Mouse (Mus musculus) testis, postnatal 14 days (tissue): ENCODE data around the gene Tmem189.

ENCODE experiments used
- DNase-seq: peaks from one replicate; pipeline ENCODE4 v3.0.0; 2021; ENCODE audit warnings: low spot score

Tmem189 gene

GRCm38 (mm10) chr2:167679902-167680430 is 9.7 kb downstream of the Tmem189 start:
- peak; percentile 77 for DNase-seq

GRCm38 (mm10) chr2:167678600-167678999 is 11.0 kb downstream of the Tmem189 start:
- DNase-seq = no peak

GRCm38 (mm10) chr2:167675120-167675909 is 14.3 kb downstream of the Tmem189 start:
- no peak for DNase-seq

GRCm38 (mm10) chr2:167672212-167672685 is 17.4 kb downstream of the Tmem189 start:
- DNase-seq = no peak

GRCm38 (mm10) chr2:167671101-167671633 is 18.5 kb downstream of the Tmem189 start:
- no peak for DNase-seq

- DNase-seq = no peak
Observed at GRCm38 (mm10) chr2:167669398-167669797, 20.2 kb downstream of the Tmem189 start.

- no peak for DNase-seq
Observed at GRCm38 (mm10) chr2:167668426-167668825, 21.2 kb downstream of the Tmem189 start.

- no peak for DNase-seq
Observed at GRCm38 (mm10) chr2:167665972-167666713, 23.5 kb downstream of the Tmem189 start.

- no peak for DNase-seq
Observed at GRCm38 (mm10) chr2:167662713-167663112, 26.9 kb downstream of the Tmem189 start.

- peak; percentile 90 for DNase-seq
Observed at GRCm38 (mm10) chr2:167661270-167662203, 28.1 kb downstream of the Tmem189 start, which contains the start of gene Gm20431. TSS of gene Gm20431 (minus strand) at chr2:167661496.

GRCm38 (mm10) chr2:167660611-167660971 is 29.0 kb downstream of the Tmem189 start:
- no peak for DNase-seq

GRCm38 (mm10) chr2:167659847-167660610 is 29.6 kb downstream of the Tmem189 start:
- DNase-seq = peak; percentile 31

GRCm38 (mm10) chr2:167659177-167659846 is 30.3 kb downstream of the Tmem189 start:
- DNase-seq = no peak

- peak; percentile 38 for DNase-seq
Observed at GRCm38 (mm10) chr2:167658712-167659111, 30.9 kb downstream of the Tmem189 start.

- DNase-seq = no peak
Observed at GRCm38 (mm10) chr2:167657973-167658372, 31.6 kb downstream of the Tmem189 start.

- DNase-seq = no peak
Observed at GRCm38 (mm10) chr2:167656629-167657478, 32.8 kb downstream of the Tmem189 start.

- DNase-seq = no peak
Observed at GRCm38 (mm10) chr2:167654911-167655600, 34.6 kb downstream of the Tmem189 start.

- DNase-seq = no peak
Observed at GRCm38 (mm10) chr2:167652694-167653093, 36.9 kb downstream of the Tmem189 start.
